Mouse (Mus musculus) megakaryocyte, embryonic 14.5 days (primary cell): ENCODE measurements around the gene Agpat3. TPM values are rescaled to one million over a fixed set of nuclear protein-coding genes. Genes with fewer than 3 reads are reported as not detected.

ENCODE experiments used
- H3K27me3 ChIP-seq: replicated peaks from 2 replicates; pipeline ENCODE3; 2012; ENCODE audit warnings: inconsistent platforms
- H3K36me3 ChIP-seq: replicated peaks from 2 replicates; pipeline ENCODE3; 2012; ENCODE audit warnings: low read length, inconsistent platforms, mixed read lengths
- H3K4me1 ChIP-seq: 2 replicates; pipeline ENCODE4 v1.6.1; 2012; ENCODE audit warnings: inconsistent platforms
- H3K4me3 ChIP-seq: replicated peaks from 2 replicates; pipeline ENCODE3; 2012; ENCODE audit warnings: moderate library complexity, mild to moderate bottlenecking, inconsistent platforms
- H3K9me3 ChIP-seq: 2 replicates; pipeline ENCODE4 v1.6.1; 2012; ENCODE audit warnings: inconsistent platforms
- FLI1 ChIP-seq: IDR thresholded peaks from 2 replicates; pipeline ENCODE4 v1.6.1; 2012; ENCODE audit warnings: low read length, inconsistent platforms, mixed read lengths
- GATA1 ChIP-seq: IDR thresholded peaks from 3 replicates; pipeline ENCODE4 v1.6.1; 2012; ENCODE audit warnings: mixed read lengths, low read length, inconsistent platforms, borderline replicate concordance
- polyA plus RNA-seq: library from polyadenylated mRNA; stranded (reverse); fragments of >175 nt; gene quantifications from 2 replicates; pipeline ENCODE4 v1.2.3, GENCODE M21; 2012; ENCODE audit warnings: low replicate concordance; ENCODE audit not compliant: insufficient read depth

Agpat3 gene
- polyA plus RNA-seq, 1 experiment, result 205 TPM

- peaks cover 100% of the 10 kb centered on the region for H3K4me1 ChIP-seq
- no peaks in the 10 kb centered on the region for H3K9me3 ChIP-seq
- peaks cover 72% of the 10 kb centered on the region for H3K36me3 ChIP-seq
- H3K4me3 ChIP-seq, result no peak overlapping the region
- H3K27me3 ChIP-seq, result no peaks in the 10 kb centered on the region
- TF ChIP-seq GATA1 (no peak), FLI1 (no peak)
These were observed 35.8 kb downstream of the Agpat3 start for GRCm38 (mm10) chr10:78316228-78317087.

- no peaks in the 10 kb centered on the region for H3K27me3 ChIP-seq
- H3K4me1 ChIP-seq, result peaks cover 100% of the 10 kb centered on the region
- H3K4me3 ChIP-seq, result peak overlapping the region; percentile 57
- peaks cover 77% of the 10 kb centered on the region for H3K36me3 ChIP-seq
- no peak for TF ChIP-seq FLI1
- no peak for TF ChIP-seq GATA1
- no peaks in the 10 kb centered on the region for H3K9me3 ChIP-seq
These were observed 37.1 kb downstream of the Agpat3 start for GRCm38 (mm10) chr10:78315145-78315544.

GRCm38 (mm10) chr10:78311886-78312635 lies 40.2 kb downstream of the Agpat3 start:
- peaks cover 77% of the 10 kb centered on the region for H3K36me3 ChIP-seq
- H3K9me3 ChIP-seq, result no peaks in the 10 kb centered on the region
- TF ChIP-seq GATA1 (no peak), FLI1 (no peak)
- H3K4me3 ChIP-seq, result peak overlapping the region; percentile 6
- H3K27me3 ChIP-seq, result no peaks in the 10 kb centered on the region
- H3K4me1 ChIP-seq, result peaks cover 100% of the 10 kb centered on the region

- Histone ChIP-seq H3K4me1 (peaks cover 100% of the 10 kb centered on the region), H3K27me3 (no peaks in the 10 kb centered on the region), H3K4me3 (peak overlapping the region; percentile 35), H3K9me3 (no peaks in the 10 kb centered on the region), H3K36me3 (peaks cover 77% of the 10 kb centered on the region)
- TF ChIP-seq GATA1 (no peak), FLI1 (no peak)
These were observed 41.5 kb downstream of the Agpat3 start for GRCm38 (mm10) chr10:78310747-78311267.

- no peaks in the 10 kb centered on the region for H3K27me3 ChIP-seq
These were observed 43.7 kb downstream of the Agpat3 start for GRCm38 (mm10) chr10:78308617-78309016.

GRCm38 (mm10) chr10:78307391-78307790 lies 44.9 kb downstream of the Agpat3 start:
- no peaks in the 10 kb centered on the region for H3K9me3 ChIP-seq
- H3K4me1 ChIP-seq, result peaks cover 100% of the 10 kb centered on the region
- H3K4me3 ChIP-seq, result no peak overlapping the region
- no peaks in the 10 kb centered on the region for H3K27me3 ChIP-seq
- TF ChIP-seq GATA1 (no peak), FLI1 (no peak)
- peaks cover 67% of the 10 kb centered on the region for H3K36me3 ChIP-seq

More at GRCm38 (mm10) chr10:78308617-78309016, 43.7 kb downstream of the Agpat3 start:
- TF ChIP-seq GATA1 (no peak), FLI1 (no peak)
- H3K36me3 ChIP-seq, result peaks cover 70% of the 10 kb centered on the region
- no peaks in the 10 kb centered on the region for H3K9me3 ChIP-seq
- H3K4me1 ChIP-seq, result peaks cover 100% of the 10 kb centered on the region
- peak overlapping the region; percentile 19 for H3K4me3 ChIP-seq

- Histone ChIP-seq H3K4me3 (peak overlapping the region; percentile 54), H3K36me3 (peaks cover 65% of the 10 kb centered on the region), H3K9me3 (no peaks in the 10 kb centered on the region), H3K4me1 (peaks cover 94% of the 10 kb centered on the region), H3K27me3 (no peaks in the 10 kb centered on the region)
- TF ChIP-seq GATA1 (no peak), FLI1 (no peak)
These were observed 46.3 kb downstream of the Agpat3 start for GRCm38 (mm10) chr10:78306027-78306426.

GRCm38 (mm10) chr10:78304996-78305395 lies 47.3 kb downstream of the Agpat3 start:
- no peak for TF ChIP-seq FLI1
- TF ChIP-seq GATA1, result no peak
- Histone ChIP-seq H3K27me3 (no peaks in the 10 kb centered on the region), H3K4me3 (peak overlapping the region; percentile 11), H3K36me3 (peaks cover 68% of the 10 kb centered on the region), H3K4me1 (peaks cover 94% of the 10 kb centered on the region), H3K9me3 (no peaks in the 10 kb centered on the region)

GRCm38 (mm10) chr10:78303675-78304074 lies 48.6 kb downstream of the Agpat3 start:
- Histone ChIP-seq H3K9me3 (no peaks in the 10 kb centered on the region), H3K4me1 (peaks cover 94% of the 10 kb centered on the region), H3K4me3 (peak overlapping the region; percentile 90), H3K27me3 (no peaks in the 10 kb centered on the region), H3K36me3 (peaks cover 65% of the 10 kb centered on the region)
- TF ChIP-seq FLI1 (no peak), GATA1 (no peak)

- no peak for TF ChIP-seq GATA1
- TF ChIP-seq FLI1, result no peak
- H3K9me3 ChIP-seq, result no peaks in the 10 kb centered on the region
- no peaks in the 10 kb centered on the region for H3K27me3 ChIP-seq
- peaks cover 94% of the 10 kb centered on the region for H3K4me1 ChIP-seq
- H3K36me3 ChIP-seq, result peaks cover 57% of the 10 kb centered on the region
- H3K4me3 ChIP-seq, result no peak overlapping the region
These were observed 52.2 kb downstream of the Agpat3 start for GRCm38 (mm10) chr10:78300061-78300460.
